Mouse (Mus musculus): ENCODE measurements around the gene Gm4985. TPM values are rescaled to one million over a fixed set of nuclear protein-coding genes. Genes with fewer than 3 reads are reported as not detected.
"Not testable (repeated sequence)": the region's sequence is repeated elsewhere in the genome, so short reads cannot be mapped to it uniquely, and the experiment has no call there.

The Gm4985 gene
- total RNA-seq (2017) = not detected in 2 replicates

DNA sequence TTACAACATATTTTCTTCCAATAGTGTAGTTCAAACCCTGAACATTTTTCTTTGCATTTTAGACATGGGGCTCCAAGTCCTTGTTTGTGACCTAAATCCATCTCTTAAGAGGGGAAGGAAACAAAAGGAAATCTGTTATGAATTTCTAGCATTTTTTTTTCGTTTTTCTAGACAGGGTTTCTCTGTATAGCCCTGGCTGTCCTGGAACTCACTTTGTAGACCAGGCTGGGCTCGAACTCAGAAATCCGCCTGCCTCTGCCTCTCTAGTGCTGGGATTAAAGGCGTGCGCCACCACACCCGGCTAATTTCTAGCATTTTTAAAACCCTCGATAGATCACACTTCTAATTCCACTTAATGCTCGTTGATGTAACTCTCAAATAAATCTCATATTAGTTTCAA is at the start of gene Gm4985:
Gene Gm4985, minus strand, starts transcription at position 101 of the 400 bp plus-strand sequence.
- not testable (repeated sequence) for ATAC-seq (replicated peaks; ENCODE audit: low read depth, poor library complexity, severe bottlenecking)

- ATAC-seq (replicated peaks; ENCODE audit: low read depth, poor library complexity, severe bottlenecking) = no peak
These were observed 4.6 kb downstream of the Gm4985 start for GRCm38 (mm10) chrX:23954161-23954560.

Other genes starting within 250 kb of the Gm4985 start
- not detected in 2 replicates for gene Gm4907, start 76.4 kb downstream of the Gm4985 start, total RNA-seq (2017)